Mouse (Mus musculus) telencephalon, adult 2 months (tissue): Measurements from ENCODE around the gene Gdpd1.

ENCODE experiments used
- DNase-seq: peaks from one replicate; pipeline ENCODE4 v3.0.0-alpha.2; 2011; ENCODE audit warnings: low read depth, low spot score

Gene Gdpd1

DNA sequence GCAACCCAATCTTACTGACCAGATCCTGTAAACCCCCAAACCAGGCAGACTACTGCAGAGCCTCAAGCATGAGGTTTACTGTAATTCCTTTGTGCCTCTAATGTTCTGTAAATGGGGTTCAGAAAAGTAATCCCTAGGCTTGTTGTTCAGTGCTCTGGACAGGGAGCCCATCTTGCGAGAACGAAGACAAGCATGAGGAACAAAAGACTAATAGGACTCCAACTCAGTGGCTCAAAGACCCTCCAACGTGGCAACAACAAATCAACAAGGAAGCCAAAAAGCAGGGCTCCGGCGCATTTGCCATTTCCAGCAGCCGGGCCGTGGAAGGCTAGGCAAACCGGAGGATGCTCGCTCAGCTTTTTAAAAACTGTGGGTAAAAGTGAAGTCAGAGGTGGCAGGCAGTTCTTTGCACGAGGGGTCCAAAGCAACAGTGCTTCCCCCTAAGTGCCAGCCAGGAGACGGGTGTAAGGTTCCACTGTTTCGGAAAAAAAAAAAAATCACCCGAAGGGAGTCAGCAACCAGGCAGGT is 81.3 kb downstream of the Gdpd1 start:
- DNase-seq: no peak

DNA sequence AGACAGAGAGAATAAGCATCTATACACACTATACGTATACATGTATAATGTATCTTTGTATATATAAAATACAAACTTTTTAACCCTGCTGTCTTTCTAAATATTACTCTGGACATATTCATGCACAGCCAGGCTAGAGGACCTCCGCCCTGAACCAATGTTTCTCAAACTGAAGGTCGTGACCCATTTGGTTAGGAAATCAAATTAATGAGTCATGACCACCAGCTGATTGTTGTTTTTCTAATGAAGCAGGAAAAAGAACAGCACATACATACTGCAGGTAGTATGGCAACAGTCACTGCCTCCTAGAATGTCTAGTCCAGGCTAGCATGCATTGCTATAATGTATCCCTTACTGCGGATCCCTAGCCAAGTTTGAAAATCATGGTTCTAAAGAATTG is 82.6 kb downstream of the Gdpd1 start:
- no peak for DNase-seq

DNA sequence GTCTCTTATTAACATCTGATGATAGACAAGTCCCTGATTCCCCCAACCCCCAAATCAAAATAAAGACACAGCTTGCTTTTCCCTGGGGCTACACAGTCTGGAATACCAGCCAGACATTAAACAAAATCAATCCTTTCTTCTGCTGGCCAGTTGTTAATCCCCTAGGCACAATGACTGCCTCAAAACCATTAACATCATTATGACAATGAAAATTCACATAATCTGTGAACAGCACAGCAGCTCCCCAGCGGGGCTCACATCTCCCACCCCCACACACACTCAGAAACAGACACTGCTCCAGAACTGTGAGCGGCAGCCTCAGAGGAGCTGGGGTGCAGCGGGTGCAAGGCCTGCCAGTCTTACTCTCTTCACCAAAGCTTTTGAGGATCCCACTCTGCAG is 83.6 kb downstream of the Gdpd1 start:
- DNase-seq: no peak

DNA sequence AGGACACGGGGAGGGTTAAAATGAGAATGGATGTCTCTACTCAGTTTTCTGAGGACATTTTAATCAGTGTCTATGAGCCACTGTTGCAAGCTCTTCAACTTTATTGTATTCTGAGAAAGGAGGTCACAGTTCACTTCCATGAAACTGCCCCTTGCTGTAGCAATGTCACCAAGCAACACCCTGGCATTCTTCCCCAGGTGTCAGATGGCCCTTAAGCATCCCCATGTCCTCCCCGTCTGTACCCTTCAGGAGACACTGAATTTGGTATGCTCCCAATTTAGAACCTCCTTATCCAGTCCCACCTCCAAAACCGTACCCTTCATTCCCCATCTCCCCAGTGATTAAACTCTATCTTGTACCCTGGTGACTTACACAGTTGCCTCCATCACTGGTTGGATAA is 88.9 kb downstream of the Gdpd1 start:
- DNase-seq: no peak
